9 mouse cellular contexts compared by ENCODE assay signal in the genomic region with DNA sequence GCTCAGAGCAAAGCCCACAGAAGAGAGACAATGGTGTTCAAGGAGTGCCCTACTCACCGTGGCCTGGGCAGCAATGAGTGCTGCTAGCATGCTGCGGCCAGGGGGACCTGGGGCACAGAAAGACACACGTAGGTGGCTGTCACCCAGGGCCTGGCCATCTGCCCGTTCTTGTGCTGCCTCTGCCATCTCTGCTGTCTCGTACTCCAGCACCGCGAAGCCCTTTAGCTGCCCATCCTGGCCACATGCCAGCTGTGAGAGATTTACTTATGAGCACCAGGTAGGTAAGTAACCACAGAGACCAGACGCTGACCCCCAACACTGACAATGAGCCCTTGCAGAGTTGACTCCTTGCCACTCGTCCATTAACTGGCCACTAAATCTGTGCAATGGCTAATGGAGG.
"Had no signal": no experiment of that assay in that cellular context is flagged by ENCODE, and none has a peak within 500 bp of the region (broad histone marks: within the 10 kb centered on the region; RNA-seq: fewer than 3 reads in every experiment).

No protein-coding gene starts in this region.

- DNase-seq: kidney, adult 2 months; liver; lung, postnatal 10 days; lung, postnatal 36 days; right cerebral cortex, adult 18-20 months; right cerebral cortex, postnatal 14 days; right cerebral cortex, postnatal 4 days; spleen, adult 18-20 months; thymus, postnatal 25 days had no signal
